Mouse (Mus musculus): ENCODE data around the gene Tvp23a. TPM values are rescaled to one million over a fixed set of nuclear protein-coding genes. Genes with fewer than 3 reads are reported as not detected.
A peak's percentile ranks its signal among the peaks of the same experiment; 100 is the strongest.

Gene Tvp23a
- polyA plus RNA-seq, 1 experiment, result 2.6 TPM

DNA sequence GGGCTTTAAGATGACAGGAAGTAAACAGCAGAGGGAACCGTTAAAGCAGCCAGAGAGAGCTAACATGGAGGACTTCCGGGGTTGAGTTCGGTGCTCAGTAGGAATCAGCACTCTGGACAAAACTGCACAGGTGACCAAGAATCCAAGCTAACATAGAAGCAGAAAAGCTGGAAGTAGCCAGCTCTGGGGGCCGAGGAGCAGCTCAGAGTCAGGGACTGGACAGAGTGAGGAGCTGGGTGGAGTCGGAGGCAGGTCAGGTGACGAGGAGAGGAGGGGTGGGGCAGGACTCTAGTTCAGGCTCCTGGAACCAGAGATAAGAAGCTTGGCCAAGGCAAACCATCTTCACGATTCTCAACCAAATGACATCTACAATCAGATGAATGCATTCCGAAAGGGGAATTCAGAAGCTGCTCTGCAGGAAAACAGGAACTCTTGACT lies 63.1 kb downstream of the Tvp23a start:
- H3K4me2 ChIP-seq (ENCODE audit: low read depth), result peak overlapping the region; percentile 42
- TF ChIP-seq USF1 (IDR thresholded peaks at IDR 0.05; ENCODE audit: low read depth) (peak; percentile 16), MYOG (IDR thresholded peaks at IDR 0.05; ENCODE audit: control insufficient read depth in 1 of 3, insufficient read depth in 1 of 3, insufficient read length in 2 of 3, low read depth in 2 of 3) (no peak)
- no peaks in the 10 kb centered on the region for H3K36me3 ChIP-seq (ENCODE audit: control insufficient read depth, insufficient read depth)
- no peak overlapping the region for H3ac ChIP-seq (ENCODE audit: control insufficient read depth, insufficient read length)
- H3K4me3 ChIP-seq, result no peak overlapping the region
- peaks cover 8% of the 10 kb centered on the region for H3K27me3 ChIP-seq (ENCODE audit: control insufficient read depth, insufficient read depth, insufficient read length)
- no peaks in the 10 kb centered on the region for H3K79me2 ChIP-seq (ENCODE audit: control insufficient read depth, insufficient read depth)

- H3K27me3 ChIP-seq (ENCODE audit: control insufficient read depth, insufficient read depth, insufficient read length), result peaks cover 8% of the 10 kb centered on the region
- TF ChIP-seq TCF12 (IDR thresholded peaks at IDR 0.05; ENCODE audit: insufficient read depth, poor library complexity, severe bottlenecking) (peak; percentile 87), TCF3 (IDR thresholded peaks at IDR 0.05; ENCODE audit: insufficient read length, low read depth) (no peak), SRF (IDR thresholded peaks at IDR 0.05; ENCODE audit: control insufficient read depth, insufficient read length, low read depth) (no peak), CEBPB (IDR thresholded peaks at IDR 0.05; ENCODE audit: insufficient read depth, poor library complexity, severe bottlenecking) (no peak), REST (IDR thresholded peaks at IDR 0.05; ENCODE audit: insufficient read depth, insufficient read length) (no peak), POLR2A (IDR thresholded peaks at IDR 0.05; ENCODE audit: insufficient read length, low read depth) (no peak), MYOG (IDR thresholded peaks at IDR 0.05; ENCODE audit: control insufficient read depth in 1 of 3, insufficient read depth in 1 of 3, insufficient read length in 2 of 3, low read depth in 2 of 3) (peak in 2 of 3 experiments; percentile 55 to 98), POLR2AphosphoS2 (IDR thresholded peaks at IDR 0.05; ENCODE audit: insufficient read length, low read depth) (no peak), USF1 (IDR thresholded peaks at IDR 0.05; ENCODE audit: low read depth) (no peak), MYOD1 (IDR thresholded peaks at IDR 0.05; ENCODE audit: control insufficient read depth in 1 of 3, insufficient read length in 2 of 3, low read depth in 2 of 3) (peak; percentile 56 to 80 (median 62)), MAX (IDR thresholded peaks at IDR 0.05; ENCODE audit: low read depth) (no peak), E2F4 (IDR thresholded peaks at IDR 0.05; ENCODE audit: insufficient read depth) (no peak)
- H3K79me2 ChIP-seq (ENCODE audit: control insufficient read depth, insufficient read depth), result no peaks in the 10 kb centered on the region
- peak overlapping the region; percentile 60 for H3K4me2 ChIP-seq (ENCODE audit: low read depth)
- H3ac ChIP-seq (ENCODE audit: control insufficient read depth, insufficient read length), result no peak overlapping the region
- peak overlapping the region; percentile 4 for H3K4me3 ChIP-seq
- no peaks in the 10 kb centered on the region for H3K36me3 ChIP-seq (ENCODE audit: control insufficient read depth, insufficient read depth)
These were observed 67.6 kb downstream of the Tvp23a start for GRCm38 (mm10) chr16:10379531-10379930.

DNA sequence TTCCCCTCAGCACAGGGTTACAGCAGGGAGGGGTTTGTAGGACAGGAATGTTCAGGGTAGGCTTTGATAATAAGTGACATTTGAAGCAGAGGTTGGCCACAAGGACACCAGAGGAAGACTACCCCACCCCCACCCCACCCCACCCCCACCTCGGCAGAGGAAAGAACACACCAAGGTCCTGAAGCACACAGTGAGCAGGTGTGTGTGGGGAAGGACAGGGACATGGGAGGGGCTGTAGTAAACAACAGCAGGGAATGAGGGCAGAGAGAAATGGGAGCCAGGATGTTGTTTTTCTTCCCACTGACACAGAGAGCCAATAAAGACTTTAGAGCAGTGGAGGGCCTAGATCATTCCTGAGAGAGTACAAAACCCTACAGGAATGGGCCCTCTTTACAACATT lies 69.9 kb downstream of the Tvp23a start:
- TF ChIP-seq USF1 (IDR thresholded peaks at IDR 0.05; ENCODE audit: low read depth), result no peak
- TF ChIP-seq MYOG (IDR thresholded peaks at IDR 0.05; ENCODE audit: control insufficient read depth in 1 of 3, insufficient read depth in 1 of 3, insufficient read length in 2 of 3, low read depth in 2 of 3), result peak in 1 of 3 experiments; percentile 61
- TF ChIP-seq MYOD1 (IDR thresholded peaks at IDR 0.05; ENCODE audit: control insufficient read depth in 1 of 3, insufficient read length in 2 of 3, low read depth in 2 of 3), result peak in 2 of 3 experiments; percentile 9 to 56
- no peaks in the 10 kb centered on the region for H3K36me3 ChIP-seq (ENCODE audit: control insufficient read depth, insufficient read depth)
- H3ac ChIP-seq (ENCODE audit: control insufficient read depth, insufficient read length), result no peak overlapping the region
- peak overlapping the region; percentile 4 for H3K4me3 ChIP-seq
- peaks cover under 1% of the 10 kb centered on the region for H3K27me3 ChIP-seq (ENCODE audit: control insufficient read depth, insufficient read depth, insufficient read length)
- H3K4me2 ChIP-seq (ENCODE audit: low read depth), result peak overlapping the region; percentile 34
- no peaks in the 10 kb centered on the region for H3K79me2 ChIP-seq (ENCODE audit: control insufficient read depth, insufficient read depth)

DNA sequence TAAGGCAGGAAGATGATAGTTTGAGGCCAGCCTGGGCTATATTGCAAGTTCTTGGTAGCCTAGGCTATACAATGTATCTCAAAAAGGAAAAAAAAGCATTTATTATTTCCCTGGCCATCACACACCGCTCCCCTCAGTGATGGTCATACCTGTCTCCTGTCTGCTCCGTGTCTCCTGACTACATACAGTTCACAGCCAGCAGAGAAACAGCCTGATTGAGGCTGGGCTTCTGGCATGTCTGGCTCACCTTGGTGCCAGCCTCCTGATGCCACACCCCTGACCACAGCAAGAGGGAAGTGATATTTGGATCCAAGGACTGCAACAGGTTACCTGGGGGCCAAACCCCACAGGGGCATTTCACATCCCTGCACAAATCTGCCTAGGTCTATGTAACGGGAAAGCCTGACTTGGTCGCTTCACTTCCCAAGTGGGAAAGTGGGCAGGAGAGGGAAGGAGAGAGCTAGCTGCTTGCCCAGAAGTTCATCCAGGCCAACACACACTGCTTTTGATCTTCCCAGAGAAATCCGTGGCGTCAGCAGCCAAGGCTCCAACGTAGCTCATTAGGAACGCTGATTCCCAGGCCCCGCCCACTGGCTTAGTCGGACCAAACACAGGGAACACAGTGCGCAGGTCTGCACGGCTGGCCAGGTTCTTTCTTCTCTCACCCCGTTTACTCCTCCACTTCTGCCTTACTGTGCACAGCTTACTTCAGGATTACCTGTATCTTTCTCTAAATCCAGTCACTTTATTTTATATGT lies 72.7 kb downstream of the Tvp23a start:
- peak overlapping the region; percentile 12 for H3K4me2 ChIP-seq (ENCODE audit: low read depth)
- TF ChIP-seq MYOD1 (IDR thresholded peaks at IDR 0.05; ENCODE audit: control insufficient read depth in 1 of 3, insufficient read length in 2 of 3, low read depth in 2 of 3) (no peak), USF1 (IDR thresholded peaks at IDR 0.05; ENCODE audit: low read depth) (no peak), POLR2A (IDR thresholded peaks at IDR 0.05; ENCODE audit: insufficient read length, low read depth) (no peak), MYOG (IDR thresholded peaks at IDR 0.05; ENCODE audit: control insufficient read depth in 1 of 3, insufficient read depth in 1 of 3, insufficient read length in 2 of 3, low read depth in 2 of 3) (no peak), E2F4 (IDR thresholded peaks at IDR 0.05; ENCODE audit: insufficient read depth) (no peak), REST (IDR thresholded peaks at IDR 0.05; ENCODE audit: insufficient read depth, insufficient read length) (no peak), TCF3 (IDR thresholded peaks at IDR 0.05; ENCODE audit: insufficient read length, low read depth) (no peak), TCF12 (IDR thresholded peaks at IDR 0.05; ENCODE audit: insufficient read depth, poor library complexity, severe bottlenecking) (no peak), MAX (IDR thresholded peaks at IDR 0.05; ENCODE audit: low read depth) (no peak), SRF (IDR thresholded peaks at IDR 0.05; ENCODE audit: control insufficient read depth, insufficient read length, low read depth) (no peak), POLR2AphosphoS2 (IDR thresholded peaks at IDR 0.05; ENCODE audit: insufficient read length, low read depth) (no peak), CEBPB (IDR thresholded peaks at IDR 0.05; ENCODE audit: insufficient read depth, poor library complexity, severe bottlenecking) (no peak)
- H3K79me2 ChIP-seq (ENCODE audit: control insufficient read depth, insufficient read depth), result no peaks in the 10 kb centered on the region
- no peak overlapping the region for H3ac ChIP-seq (ENCODE audit: control insufficient read depth, insufficient read length)
- no peaks in the 10 kb centered on the region for H3K36me3 ChIP-seq (ENCODE audit: control insufficient read depth, insufficient read depth)
- H3K4me3 ChIP-seq, result no peak overlapping the region
- no peaks in the 10 kb centered on the region for H3K27me3 ChIP-seq (ENCODE audit: control insufficient read depth, insufficient read depth, insufficient read length)

DNA sequence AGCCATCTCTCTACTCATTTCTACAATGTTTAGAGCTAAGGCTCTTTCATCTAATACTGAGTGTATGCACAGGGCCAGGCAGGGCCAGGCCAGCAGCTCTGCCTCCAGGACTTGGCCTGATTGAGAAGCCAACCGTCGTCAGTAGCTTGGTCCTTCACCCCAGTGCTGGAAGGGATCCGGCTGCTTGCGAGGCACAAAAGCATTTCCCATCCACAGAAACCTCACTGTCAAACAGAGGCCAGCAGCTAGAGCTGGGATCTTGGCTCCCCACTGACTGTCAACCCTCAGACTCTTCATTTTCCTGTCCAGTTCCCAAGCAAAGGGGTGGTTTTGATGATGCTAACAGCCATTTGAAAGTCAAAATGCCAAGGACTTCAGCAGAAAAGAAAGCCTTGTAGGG lies 74.8 kb downstream of the Tvp23a start:
- TF ChIP-seq CEBPB (IDR thresholded peaks at IDR 0.05; ENCODE audit: insufficient read depth, poor library complexity, severe bottlenecking) (no peak), MAX (IDR thresholded peaks at IDR 0.05; ENCODE audit: low read depth) (no peak), E2F4 (IDR thresholded peaks at IDR 0.05; ENCODE audit: insufficient read depth) (no peak), POLR2A (IDR thresholded peaks at IDR 0.05; ENCODE audit: insufficient read length, low read depth) (no peak), REST (IDR thresholded peaks at IDR 0.05; ENCODE audit: insufficient read depth, insufficient read length) (no peak), MYOG (IDR thresholded peaks at IDR 0.05; ENCODE audit: control insufficient read depth in 1 of 3, insufficient read depth in 1 of 3, insufficient read length in 2 of 3, low read depth in 2 of 3) (no peak), SRF (IDR thresholded peaks at IDR 0.05; ENCODE audit: control insufficient read depth, insufficient read length, low read depth) (no peak)
- no peak overlapping the region for H3ac ChIP-seq (ENCODE audit: control insufficient read depth, insufficient read length)
- H3K4me2 ChIP-seq (ENCODE audit: low read depth), result no peak overlapping the region
- H3K27me3 ChIP-seq (ENCODE audit: control insufficient read depth, insufficient read depth, insufficient read length), result no peaks in the 10 kb centered on the region
- H3K36me3 ChIP-seq (ENCODE audit: control insufficient read depth, insufficient read depth), result no peaks in the 10 kb centered on the region
- no peak overlapping the region for H3K4me3 ChIP-seq
- H3K79me2 ChIP-seq (ENCODE audit: control insufficient read depth, insufficient read depth), result no peaks in the 10 kb centered on the region

Other genes starting within 250 kb of the Tvp23a start
- 212 TPM for gene Emp2, start 133.4 kb downstream of the Tvp23a start, polyA plus RNA-seq (2012; fragmentation: generic; extraction: Trizol)
- gene Tekt5, start 51.9 kb downstream of the Tvp23a start, polyA plus RNA-seq (2012; fragmentation: generic; extraction: Trizol), result 21.8 TPM
- gene Nubp1, start 35.4 kb downstream of the Tvp23a start, polyA plus RNA-seq (2012; fragmentation: generic; extraction: Trizol), result 38.8 TPM
- 0.01 TPM for gene Ciita, start 32.7 kb upstream of the Tvp23a start, polyA plus RNA-seq (2012; fragmentation: generic; extraction: Trizol)
- gene Dexi, start 95.7 kb upstream of the Tvp23a start, polyA plus RNA-seq (2012; fragmentation: generic; extraction: Trizol), result 20.8 TPM
- gene Clec16a, start 98.0 kb upstream of the Tvp23a start, polyA plus RNA-seq (2012; fragmentation: generic; extraction: Trizol), result 15.5 TPM

All from myocyte (in vitro differentiated cells).